27 mouse cellular contexts compared by ENCODE assay signal in the genomic region with DNA sequence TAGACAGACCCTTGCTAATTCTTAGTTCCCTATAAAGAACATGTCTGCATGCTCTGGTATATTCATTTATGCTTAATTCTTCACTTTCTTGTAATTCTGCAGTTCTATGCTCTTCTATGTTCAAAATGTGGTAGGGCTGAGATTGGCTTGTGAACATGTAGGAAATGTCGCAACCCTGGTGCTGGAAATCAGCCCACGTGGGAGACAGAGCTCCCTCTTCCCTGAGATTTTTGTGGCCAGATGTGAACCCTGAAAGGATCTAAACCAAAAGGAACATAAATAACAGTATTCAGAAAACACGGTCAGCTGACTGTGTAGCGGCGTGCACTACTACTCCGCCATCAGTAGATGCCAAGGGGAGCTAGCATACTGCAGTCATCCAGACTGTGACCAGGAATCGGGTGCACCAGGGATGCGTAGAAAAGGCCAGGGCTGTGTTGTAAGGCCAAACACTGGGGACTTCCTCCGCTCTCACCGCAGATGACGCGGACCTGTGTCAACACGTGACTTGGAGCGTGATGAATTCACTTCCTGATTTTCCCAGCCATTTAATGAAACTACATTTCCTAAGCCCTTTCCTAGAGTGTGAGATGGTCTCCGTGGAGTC.
DNase-seq lines count a peak whose midpoint lies in the region; ATAC-seq and TF ChIP-seq lines count a peak whose summit lies in the region.
"Had no signal": no experiment of that assay in that cellular context is flagged by ENCODE, and none has a peak within 500 bp of the region (broad histone marks: within the 10 kb centered on the region; RNA-seq: fewer than 3 reads in every experiment).

No protein-coding gene starts in this region.

- no peak overlapping the region for H3K4me3 ChIP-seq in layer of hippocampus, adult 2 months
- no peak overlapping the region for H3K4me3 ChIP-seq in myocyte
- H3K4me3 ChIP-seq in kidney, embryonic 15.5 days (replicated peaks) = no peak overlapping the region
- H3K4me3 ChIP-seq: embryonic facial prominence, embryonic 15.5 days; heart, embryonic 13.5 days; limb, embryonic 10.5 days; liver, embryonic 15.5 days; neural tube, embryonic 15.5 days; stomach, embryonic 15.5 days had no signal

- H3K27ac ChIP-seq in layer of hippocampus, adult 2 months = peak overlapping the region; percentile 51; the same call in 1 of the 2 replicates
- H3K27ac ChIP-seq in kidney, embryonic 15.5 days = no peak overlapping the region
- H3K27ac ChIP-seq: embryonic facial prominence, embryonic 15.5 days; heart, embryonic 13.5 days; hindbrain, postnatal 0 days; limb, embryonic 10.5 days; liver, embryonic 15.5 days; macrophage; neural tube, embryonic 15.5 days; stomach, embryonic 15.5 days had no signal

- TF ChIP-seq POLR2A in myocyte (IDR thresholded peaks at IDR 0.05; ENCODE audit: insufficient read length, low read depth) = no peak

- intact Hi-C loops in gastrocnemius, postnatal 14 days (cut with DNase I; ENCODE audit: low total_unique reads) = no loop called here

- H3K27me3 ChIP-seq in myocyte (ENCODE audit: control insufficient read depth, insufficient read depth, insufficient read length) = no peaks in the 10 kb centered on the region
- no peaks in the 10 kb centered on the region for H3K27me3 ChIP-seq in kidney, embryonic 15.5 days
- H3K27me3 ChIP-seq: CH12.LX; embryonic facial prominence, embryonic 15.5 days; heart, embryonic 13.5 days; liver, embryonic 15.5 days; neural tube, embryonic 15.5 days; stomach, embryonic 15.5 days had no signal

- H3K9ac ChIP-seq in kidney, embryonic 15.5 days = no peak overlapping the region
- H3K9ac ChIP-seq: embryonic facial prominence, embryonic 15.5 days; heart, embryonic 13.5 days; liver, embryonic 15.5 days; neural tube, embryonic 15.5 days; stomach, embryonic 15.5 days had no signal

- no peak for ATAC-seq in kidney, embryonic 15.5 days (replicated peaks; ENCODE audit: low FRiP score)
- ATAC-seq: activated CD4-positive, CD25-positive, alpha-beta regulatory T cell, adult 4 months; forebrain, embryonic 14.5 days; hindbrain, postnatal 0 days; intestine, embryonic 16.5 days had no signal

- no peaks in the 10 kb centered on the region for H3K79me2 ChIP-seq in myocyte (ENCODE audit: control insufficient read depth, insufficient read depth)

- H3K36me3 ChIP-seq in myocyte (ENCODE audit: control insufficient read depth, insufficient read depth) = no peaks in the 10 kb centered on the region
- H3K36me3 ChIP-seq in kidney, embryonic 15.5 days = no peaks in the 10 kb centered on the region
- H3K36me3 ChIP-seq: embryonic facial prominence, embryonic 15.5 days; G1E; heart, embryonic 13.5 days; limb, embryonic 10.5 days; liver, embryonic 15.5 days; stomach, embryonic 15.5 days had no signal

- TF ChIP-seq CTCF in layer of hippocampus, adult 2 months (conservative IDR thresholded peaks at IDR 0.05) = no peak

- H3K4me2 ChIP-seq in myocyte (ENCODE audit: low read depth) = peak overlapping the region; percentile 70
- no peak overlapping the region for H3K4me2 ChIP-seq in kidney, embryonic 15.5 days
- H3K4me2 ChIP-seq: embryonic facial prominence, embryonic 15.5 days; heart, embryonic 13.5 days; liver, embryonic 15.5 days; neural tube, embryonic 15.5 days; stomach, embryonic 15.5 days had no signal

- H3K9me3 ChIP-seq in kidney, embryonic 15.5 days (replicated peaks) = no peaks in the 10 kb centered on the region
- H3K9me3 ChIP-seq: embryonic facial prominence, embryonic 15.5 days; G1E; heart, embryonic 13.5 days; limb, embryonic 10.5 days; liver, embryonic 15.5 days; neural tube, embryonic 15.5 days; stomach, embryonic 15.5 days had no signal

- 90% methylated on average over 15 of the region's 15 CpGs for WGBS in kidney, embryonic 15.5 days

- no peaks in the 10 kb centered on the region for H3K4me1 ChIP-seq in kidney, embryonic 15.5 days
- H3K4me1 ChIP-seq: embryonic facial prominence, embryonic 15.5 days; heart, embryonic 13.5 days; liver, embryonic 15.5 days; neural tube, embryonic 15.5 days; stomach, embryonic 15.5 days had no signal

- H3ac ChIP-seq in myocyte (ENCODE audit: control insufficient read depth, insufficient read length) = no peak overlapping the region

- peak; percentile 26 for DNase-seq in gastrocnemius, postnatal 14 days
- DNase-seq in gastrocnemius, postnatal 4 days (ENCODE audit: low spot score in 2 of 2) = no peak
- no peak for DNase-seq in layer of hippocampus, adult 2 months (ENCODE audit: low spot score in 2 of 2)
- DNase-seq in layer of hippocampus, adult 9-10 months (ENCODE audit: low spot score) = no peak
- peak; percentile 28 for DNase-seq in adipocyte (ENCODE audit: low spot score)
- no peak for DNase-seq in frontal cortex, postnatal 36 days (ENCODE audit: low spot score in 2 of 2)
- DNase-seq: adrenal gland, postnatal 14 days; cerebellum, adult 8-10 months; liver; right cerebral cortex, adult 18-20 months; right cerebral cortex, postnatal 4 days; thymus, postnatal 25 days had no signal

TF ChIP-seq in myocyte, 11 proteins besides CTCF, POLR2A, EP300 and RAD21:
- TF ChIP-seq E2F4 (IDR thresholded peaks at IDR 0.05; ENCODE audit: insufficient read depth) = no peak
- peak; percentile 47 for TF ChIP-seq USF1 (IDR thresholded peaks at IDR 0.05; ENCODE audit: low read depth)
- 0 out of 2 replicates have a peak, but pooled peaks have one; percentile 26 for TF ChIP-seq CEBPB (IDR thresholded peaks at IDR 0.05; ENCODE audit: insufficient read depth, poor library complexity, severe bottlenecking)

Comparison
In these comparisons a context has a peak if more than half of its experiments do, and no peak if none do; other contexts are left out.
1. DNase-seq: peak in gastrocnemius, postnatal 14 days (single experiment) and adipocyte (single experiment); none in gastrocnemius, postnatal 4 days (0 of 2), layer of hippocampus, adult 2 months (0 of 2), layer of hippocampus, adult 9-10 months (single experiment) and frontal cortex, postnatal 36 days (0 of 2).